Mouse (Mus musculus) liver, embryonic 13.5 days (tissue): Measurements from ENCODE around the gene Olfr462. TPM values are rescaled to one million over a fixed set of nuclear protein-coding genes. Genes with fewer than 3 reads are reported as not detected.

Experiments
- ATAC-seq: fragments of 200-750 bp; cut with Nextera tagmentation; 2 replicates; pipeline ENCODE4 v1.8.0; 2017; ENCODE audit warnings: low read depth, mild to moderate bottlenecking, moderate number of reproducible peaks, moderate library complexity
- DNase-seq: peaks from one replicate; pipeline ENCODE4 v3.0.0; 2022
- H3K27ac ChIP-seq: fragments of 300-500 bp; sonication (generic); 2 replicates; pipeline ENCODE4 v1.5.1; 2015; ENCODE audit warnings: moderate library complexity, mild to moderate bottlenecking, inconsistent platforms
- H3K27me3 ChIP-seq: fragments of 300-500 bp; sonication (generic); 2 replicates; pipeline ENCODE4 v1.6.1; 2015; ENCODE audit warnings: mild to moderate bottlenecking, inconsistent platforms
- H3K36me3 ChIP-seq: fragments of 300-500 bp; sonication (generic); 2 replicates; pipeline ENCODE4 v1.6.1; 2015; ENCODE audit warnings: mild to moderate bottlenecking, inconsistent platforms
- H3K4me1 ChIP-seq: fragments of 300-500 bp; sonication (generic); replicated peaks from 2 replicates; pipeline ENCODE4 v1.6.1; 2015; ENCODE audit warnings: inconsistent platforms
- H3K4me2 ChIP-seq: fragments of 300-500 bp; sonication (generic); 2 replicates; pipeline ENCODE4 v1.6.1; 2015; ENCODE audit warnings: inconsistent platforms, mild to moderate bottlenecking, moderate library complexity
- H3K4me3 ChIP-seq: fragments of 300-500 bp; sonication (generic); replicated peaks from 2 replicates; pipeline ENCODE4 v1.5.1; 2015; ENCODE audit warnings: mild to moderate bottlenecking, inconsistent platforms
- H3K9ac ChIP-seq: fragments of 300-500 bp; sonication (generic); 2 replicates; pipeline ENCODE4 v1.6.1; 2015; ENCODE audit warnings: mild to moderate bottlenecking, inconsistent platforms
- H3K9me3 ChIP-seq: fragments of 300-500 bp; sonication (generic); replicated peaks from 2 replicates; pipeline ENCODE4 v1.6.1; 2016; ENCODE audit warnings: inconsistent platforms
- WGBS: fragments of 180-500 bp; shearing (Covaris S2); methylation state at CpG from one replicate; pipeline ENCODE4 v1.1.7; 2015; ENCODE audit not compliant: insufficient replicate concordance; 5-methylcytosine and 5-hydroxymethylcytosine counted together
- polyA plus RNA-seq: library from polyadenylated mRNA; unstranded; fragments of >200 nt; fragmentation: Nextera tagmentation; extraction: Ambion mirVana; gene quantifications from 2 replicates; pipeline ENCODE4 v1.2.1, GENCODE M21; 2015

The Olfr462 gene
- polyA plus RNA-seq, 1 experiment from 2014 or later, result not detected

- WGBS, result 50% methylated on average over 6 of the region's 6 CpGs
- no peak for ATAC-seq
- no peak for DNase-seq
These were observed 44.2 kb downstream of the Olfr462 start for GRCm38 (mm10) chr11:87847884-87848283.

GRCm38 (mm10) chr11:87846968-87847600, 45.0 kb downstream of the Olfr462 start:
- no peaks in the 10 kb centered on the region for H3K4me1 ChIP-seq
- no peaks in the 10 kb centered on the region for H3K27me3 ChIP-seq
- ATAC-seq, result no peak
- H3K9ac ChIP-seq, result no peak overlapping the region
- H3K9me3 ChIP-seq, result no peaks in the 10 kb centered on the region
- no peak for DNase-seq
- no peaks in the 10 kb centered on the region for H3K36me3 ChIP-seq
- no peak overlapping the region for H3K4me2 ChIP-seq
- H3K27ac ChIP-seq, result no peak overlapping the region
- H3K4me3 ChIP-seq, result no peak overlapping the region
- WGBS, result 69% methylated on average over 12 of the region's 12 CpGs

More at GRCm38 (mm10) chr11:87847884-87848283, 44.2 kb downstream of the Olfr462 start:
- no peak overlapping the region for H3K27ac ChIP-seq
- H3K4me1 ChIP-seq, result peaks cover 3% of the 10 kb centered on the region; the same call in 1 of the 2 replicates
- H3K4me3 ChIP-seq, result no peak overlapping the region
- H3K27me3 ChIP-seq, result no peaks in the 10 kb centered on the region
- H3K9me3 ChIP-seq, result no peaks in the 10 kb centered on the region
- H3K4me2 ChIP-seq, result no peak overlapping the region
- H3K9ac ChIP-seq, result no peak overlapping the region
- no peaks in the 10 kb centered on the region for H3K36me3 ChIP-seq

GRCm38 (mm10) chr11:87841436-87841835, 50.6 kb downstream of the Olfr462 start:
- Histone ChIP-seq H3K36me3 (no peaks in the 10 kb centered on the region), H3K4me1 (no peaks in the 10 kb centered on the region), H3K27ac (no peak overlapping the region), H3K4me2 (no peak overlapping the region), H3K9me3 (no peaks in the 10 kb centered on the region), H3K27me3 (no peaks in the 10 kb centered on the region), H3K9ac (no peak overlapping the region), H3K4me3 (no peak overlapping the region)
- 69% methylated on average over 3 of the region's 3 CpGs for WGBS
- DNase-seq, result no peak
- ATAC-seq, result no peak

- H3K9ac ChIP-seq, result no peak overlapping the region
- no peak for DNase-seq
- WGBS, result 72% methylated on average over 8 of the region's 8 CpGs
These were observed 51.4 kb downstream of the Olfr462 start for GRCm38 (mm10) chr11:87840676-87841075.

More at GRCm38 (mm10) chr11:87840676-87841075, 51.4 kb downstream of the Olfr462 start:
- Histone ChIP-seq H3K27ac (no peak overlapping the region), H3K4me3 (no peak overlapping the region), H3K27me3 (no peaks in the 10 kb centered on the region), H3K4me2 (no peak overlapping the region), H3K9me3 (no peaks in the 10 kb centered on the region), H3K4me1 (no peaks in the 10 kb centered on the region), H3K36me3 (no peaks in the 10 kb centered on the region)
- no peak for ATAC-seq

Other genes starting within 250 kb of the Olfr462 start
- gene Rnf43, start 229.5 kb downstream of the Olfr462 start, polyA plus RNA-seq, result 3.8 and 5.5 TPM in 2 replicates
- gene Supt4a, start 154.7 kb downstream of the Olfr462 start, polyA plus RNA-seq, result 219 and 233 TPM in 2 replicates
- 2.7 and 3.1 TPM in 2 replicates for gene Tspoap1, start 131.7 kb downstream of the Olfr462 start, polyA plus RNA-seq
- 276 and 298 TPM in 2 replicates for gene Mpo, start 98.7 kb downstream of the Olfr462 start, polyA plus RNA-seq
- not detected in 2 replicates for gene Lpo, start 64.0 kb downstream of the Olfr462 start, polyA plus RNA-seq
- gene Mks1, start 39.1 kb downstream of the Olfr462 start, polyA plus RNA-seq, result 2.1 and 2.5 TPM in 2 replicates
- 3.0 TPM in 2 replicates for gene Epx, start 16.7 kb downstream of the Olfr462 start, polyA plus RNA-seq
- gene Olfr463, start 5.1 kb upstream of the Olfr462 start, polyA plus RNA-seq, result not detected in 2 replicates
- not detected in 2 replicates for gene Olfr464, start 28.7 kb upstream of the Olfr462 start, polyA plus RNA-seq
- gene Dynll2, start 95.3 kb upstream of the Olfr462 start, polyA plus RNA-seq, result 11.2 and 11.5 TPM in 2 replicates
- gene Srsf1, start 155.1 kb upstream of the Olfr462 start, polyA plus RNA-seq, result 157 and 209 TPM in 2 replicates
- 7.6 and 10.4 TPM in 2 replicates for gene Vezf1, start 176.0 kb upstream of the Olfr462 start, polyA plus RNA-seq
- 1.6 and 1.8 TPM in 2 replicates for gene Cuedc1, start 205.8 kb upstream of the Olfr462 start, polyA plus RNA-seq